Mouse (Mus musculus): ENCODE measurements around the gene Cd19.

DNA sequence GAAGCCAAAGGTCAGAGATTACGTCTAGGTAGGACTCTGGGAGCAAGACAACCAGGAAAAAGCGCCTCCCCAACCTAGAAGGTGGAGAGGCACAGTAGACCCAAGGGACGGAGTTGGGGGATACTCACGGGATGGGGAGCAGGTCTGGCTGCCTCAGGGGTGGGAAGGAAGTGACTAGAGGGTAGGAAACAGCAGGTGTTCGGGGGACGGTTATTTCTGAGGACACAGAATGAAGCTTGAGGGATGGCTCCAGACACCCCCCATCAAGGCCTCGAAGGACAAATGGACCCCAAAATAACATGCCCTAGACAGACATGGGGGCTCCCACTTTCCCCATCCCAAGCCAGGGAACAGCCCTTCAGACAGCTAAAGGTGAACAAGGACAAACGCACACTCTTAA is 46.3 kb downstream of the Cd19 start:
- no peak for TF ChIP-seq E2F4 (IDR thresholded peaks at IDR 0.05; ENCODE audit: insufficient replicate concordance, low read depth, low read length)
- no peak for TF ChIP-seq MXI1 (IDR thresholded peaks at IDR 0.05; ENCODE audit: low read depth, low read length)
- TF ChIP-seq CTCF (conservative IDR thresholded peaks at IDR 0.05 in 1 of 2, IDR thresholded peaks at IDR 0.05 in 1 of 2; ENCODE audit: low read depth in 2 of 2, low read length in 2 of 2) = no peak
- TF ChIP-seq SMC3 (IDR thresholded peaks at IDR 0.05; ENCODE audit: low read depth, low read length) = no peak
- TF ChIP-seq ZC3H11A (IDR thresholded peaks at IDR 0.05; ENCODE audit: low read depth, low read length) = no peak
- TF ChIP-seq MAFK (IDR thresholded peaks at IDR 0.05; ENCODE audit: insufficient replicate concordance, low read length) = no peak
- no peak for TF ChIP-seq TBP (conservative IDR thresholded peaks at IDR 0.05; ENCODE audit: low read depth, low read length)
- TF ChIP-seq CHD2 (IDR thresholded peaks at IDR 0.05; ENCODE audit: low read length) = no peak
- TF ChIP-seq POLR2AphosphoS2 (IDR thresholded peaks at IDR 0.05; ENCODE audit: low read depth, low read length) = no peak
- no peak for TF ChIP-seq MAZ (IDR thresholded peaks at IDR 0.05; ENCODE audit: low read depth, low read length)
- no peak for TF ChIP-seq POLR2A (IDR thresholded peaks at IDR 0.05; ENCODE audit: low read depth, low read length)
- TF ChIP-seq MAX (IDR thresholded peaks at IDR 0.05; ENCODE audit: low read length) = no peak
- no peak for TF ChIP-seq ZKSCAN1 (IDR thresholded peaks at IDR 0.05; ENCODE audit: borderline replicate concordance, low read depth, low read length)
- no peak for TF ChIP-seq BHLHE40 (IDR thresholded peaks at IDR 0.05; ENCODE audit: low read depth, low read length)
